Comparison of ENCODE assay signal across 10 mouse cellular contexts in the genomic region with DNA sequence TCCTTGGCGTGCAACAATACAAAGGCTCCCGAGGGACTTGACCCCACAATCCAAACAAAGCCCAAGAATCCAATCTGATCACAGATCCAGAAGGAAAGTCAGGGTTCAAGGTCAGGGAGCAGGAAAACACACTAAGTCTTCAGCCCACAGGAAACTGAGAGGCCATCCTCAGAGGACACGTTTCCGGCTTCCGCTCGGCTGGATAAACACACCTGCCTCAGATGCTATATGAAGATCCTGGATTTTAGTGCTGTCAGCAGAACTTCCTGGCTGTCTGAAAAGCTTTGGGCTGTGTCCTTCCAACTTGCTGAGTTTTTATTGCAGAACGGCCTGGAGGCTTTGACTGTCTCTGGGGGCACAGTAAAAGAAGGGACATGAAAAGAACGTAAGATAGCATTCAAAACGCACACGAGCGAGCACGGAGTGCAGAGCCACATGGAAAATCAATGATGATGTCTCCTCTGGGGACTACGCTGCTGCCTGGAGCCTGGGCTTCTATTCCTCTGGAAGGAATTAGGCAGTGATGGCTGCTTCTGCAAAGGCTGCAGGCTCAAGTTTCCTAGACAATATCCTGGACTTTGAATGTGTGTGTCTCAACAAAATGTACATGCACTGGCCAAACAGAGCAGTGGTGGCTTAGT.
DNase-seq lines count a peak whose midpoint lies in the region; ATAC-seq and TF ChIP-seq lines count a peak whose summit lies in the region.
"Had no signal": no experiment of that assay in that cellular context is flagged by ENCODE, and none has a peak within 500 bp of the region (broad histone marks: within the 10 kb centered on the region; RNA-seq: fewer than 3 reads in every experiment).

No protein-coding gene starts in this region.

- 41% methylated on average over 13 of the region's 13 CpGs for WGBS in intestine, embryonic 14.5 days
- WGBS in intestine, embryonic 16.5 days = 53% methylated on average over 13 of the region's 13 CpGs
- 21% methylated on average over 13 of the region's 13 CpGs for WGBS in embryonic facial prominence, embryonic 13.5 days
- 25% methylated on average over 13 of the region's 13 CpGs for WGBS in kidney, postnatal 0 days
- WGBS in neural tube, embryonic 11.5 days = 42% methylated on average over 13 of the region's 13 CpGs

- H3K4me3 ChIP-seq in intestine, embryonic 14.5 days (ENCODE audit: low read depth, low read length) = no peak overlapping the region
- no peak overlapping the region for H3K4me3 ChIP-seq in intestine, embryonic 16.5 days (ENCODE audit: low read length)
- no peak overlapping the region for H3K4me3 ChIP-seq in embryonic facial prominence, embryonic 13.5 days
- no peak overlapping the region for H3K4me3 ChIP-seq in kidney, postnatal 0 days (replicated peaks; ENCODE audit: low read depth, low read length)
- H3K4me3 ChIP-seq in neural tube, embryonic 11.5 days (ENCODE audit: low read depth, low read length) = no peak overlapping the region
- H3K4me3 ChIP-seq: heart, adult 2 months; stomach, embryonic 15.5 days had no signal

- H3K9ac ChIP-seq in intestine, embryonic 14.5 days (ENCODE audit: low read length) = no peak overlapping the region
- no peak overlapping the region for H3K9ac ChIP-seq in intestine, embryonic 16.5 days (ENCODE audit: low read depth, low read length)
- H3K9ac ChIP-seq in embryonic facial prominence, embryonic 13.5 days = peak overlapping the region; percentile 22; the same call in 1 of the 2 replicates
- H3K9ac ChIP-seq in kidney, postnatal 0 days (ENCODE audit: low read depth, low read length) = no peak overlapping the region
- H3K9ac ChIP-seq in neural tube, embryonic 11.5 days (ENCODE audit: low read length) = no peak overlapping the region
- H3K9ac ChIP-seq: stomach, embryonic 15.5 days had no signal

- peaks cover 12% of the 10 kb centered on the region for H3K4me1 ChIP-seq in intestine, embryonic 14.5 days (replicated peaks; ENCODE audit: control insufficient read depth, insufficient read depth, low read length)
- peaks cover 10% of the 10 kb centered on the region; the same call in 1 of the 2 replicates for H3K4me1 ChIP-seq in intestine, embryonic 16.5 days (ENCODE audit: control insufficient read depth, insufficient read depth, low read length)
- peaks cover 24% of the 10 kb centered on the region for H3K4me1 ChIP-seq in embryonic facial prominence, embryonic 13.5 days
- peaks cover 13% of the 10 kb centered on the region; the same call in 1 of the 2 replicates for H3K4me1 ChIP-seq in kidney, postnatal 0 days (replicated peaks; ENCODE audit: insufficient read depth, low read length)
- 0 out of 2 replicates have a peak, but pooled peaks cover 13% of the 10 kb centered on the region for H3K4me1 ChIP-seq in neural tube, embryonic 11.5 days (ENCODE audit: control insufficient read depth, insufficient read depth, low read length)

- ATAC-seq in intestine, embryonic 14.5 days (replicated peaks; ENCODE audit: low FRiP score, low TSS enrichment, low read depth) = no peak
- ATAC-seq in intestine, embryonic 16.5 days = no peak
- no peak for ATAC-seq in embryonic facial prominence, embryonic 13.5 days (ENCODE audit: insufficient number of reproducible peaks, insufficient read depth, low FRiP score, low TSS enrichment, low read depth)
- ATAC-seq in kidney, postnatal 0 days (replicated peaks; ENCODE audit: low FRiP score, low read depth) = no peak
- ATAC-seq in neural tube, embryonic 11.5 days (ENCODE audit: insufficient read depth, low FRiP score, low TSS enrichment) = no peak

- TF ChIP-seq CTCF in kidney, postnatal 0 days (IDR thresholded peaks at IDR 0.05; ENCODE audit: low read depth) = no peak

- H3K9me3 ChIP-seq in intestine, embryonic 14.5 days (ENCODE audit: control insufficient read depth, low read length) = no peaks in the 10 kb centered on the region
- H3K9me3 ChIP-seq in intestine, embryonic 16.5 days (ENCODE audit: control insufficient read depth, low read length) = no peaks in the 10 kb centered on the region
- no peaks in the 10 kb centered on the region for H3K9me3 ChIP-seq in embryonic facial prominence, embryonic 13.5 days
- no peaks in the 10 kb centered on the region for H3K9me3 ChIP-seq in kidney, postnatal 0 days (replicated peaks; ENCODE audit: low read length)
- H3K9me3 ChIP-seq in neural tube, embryonic 11.5 days (ENCODE audit: control insufficient read depth, low read length) = no peaks in the 10 kb centered on the region
- H3K9me3 ChIP-seq: stomach, embryonic 15.5 days had no signal

- no peak for DNase-seq in intestine, embryonic 14.5 days (ENCODE audit: low spot score)
- DNase-seq in kidney, postnatal 0 days (ENCODE audit: low spot score) = peak; percentile 54
- DNase-seq in neural tube, embryonic 11.5 days (ENCODE audit: low spot score) = peak; percentile 29
- DNase-seq in right cerebral cortex, postnatal 14 days = no peak
- DNase-seq in thymus, postnatal 14 days = no peak
- DNase-seq in spleen, postnatal 4 days (ENCODE audit: low spot score in 2 of 2) = no peak

- no peak overlapping the region for H3K4me2 ChIP-seq in intestine, embryonic 14.5 days (ENCODE audit: low read length)
- H3K4me2 ChIP-seq in intestine, embryonic 16.5 days (ENCODE audit: low read depth, low read length) = no peak overlapping the region
- peak overlapping the region; percentile 27; the same call in 1 of the 2 replicates for H3K4me2 ChIP-seq in embryonic facial prominence, embryonic 13.5 days
- H3K4me2 ChIP-seq in kidney, postnatal 0 days (ENCODE audit: low read length) = no peak overlapping the region; the same call in 1 of the 2 replicates
- no peak overlapping the region for H3K4me2 ChIP-seq in neural tube, embryonic 11.5 days (ENCODE audit: low read depth)
- H3K4me2 ChIP-seq: stomach, embryonic 15.5 days had no signal

- no peaks in the 10 kb centered on the region for H3K36me3 ChIP-seq in intestine, embryonic 14.5 days (ENCODE audit: control insufficient read depth, insufficient read depth, low read length)
- H3K36me3 ChIP-seq in intestine, embryonic 16.5 days (ENCODE audit: control insufficient read depth, insufficient read depth, low read length) = no peaks in the 10 kb centered on the region
- H3K36me3 ChIP-seq in embryonic facial prominence, embryonic 13.5 days = no peaks in the 10 kb centered on the region
- H3K36me3 ChIP-seq in kidney, postnatal 0 days (ENCODE audit: insufficient read depth, low read length) = no peaks in the 10 kb centered on the region
- H3K36me3 ChIP-seq in neural tube, embryonic 11.5 days (ENCODE audit: control insufficient read depth, insufficient read depth, low read length) = no peaks in the 10 kb centered on the region
- H3K36me3 ChIP-seq: stomach, embryonic 15.5 days had no signal

- no peaks in the 10 kb centered on the region for H3K27me3 ChIP-seq in intestine, embryonic 14.5 days (replicated peaks; ENCODE audit: control insufficient read depth, insufficient read depth, low read length)
- no peaks in the 10 kb centered on the region for H3K27me3 ChIP-seq in intestine, embryonic 16.5 days (replicated peaks; ENCODE audit: control insufficient read depth, insufficient read depth, low read length)
- H3K27me3 ChIP-seq in embryonic facial prominence, embryonic 13.5 days = no peaks in the 10 kb centered on the region
- no peaks in the 10 kb centered on the region for H3K27me3 ChIP-seq in kidney, postnatal 0 days (ENCODE audit: insufficient read depth, low read length)
- H3K27me3 ChIP-seq in neural tube, embryonic 11.5 days (ENCODE audit: control insufficient read depth, insufficient read depth, low read length) = no peaks in the 10 kb centered on the region
- H3K27me3 ChIP-seq: stomach, embryonic 15.5 days had no signal

- peak overlapping the region; percentile 29; the same call in 1 of the 2 replicates for H3K27ac ChIP-seq in intestine, embryonic 14.5 days (ENCODE audit: low read depth)
- H3K27ac ChIP-seq in intestine, embryonic 16.5 days (ENCODE audit: low read length) = no peak overlapping the region
- peak overlapping the region; percentile 55; the same call in 1 of the 2 replicates for H3K27ac ChIP-seq in embryonic facial prominence, embryonic 13.5 days
- H3K27ac ChIP-seq in kidney, postnatal 0 days = peak overlapping the region; percentile 31; the same call in 1 of the 2 replicates
- H3K27ac ChIP-seq in neural tube, embryonic 11.5 days (ENCODE audit: low read depth, low read length) = no peak overlapping the region
- H3K27ac ChIP-seq: heart, adult 2 months; stomach, embryonic 15.5 days had no signal

Comparison
In these comparisons a context has a peak if more than half of its experiments do, and no peak if none do; other contexts are left out.
1. H3K27ac ChIP-seq: peak in intestine, embryonic 14.5 days (single experiment), embryonic facial prominence, embryonic 13.5 days (single experiment) and kidney, postnatal 0 days (single experiment); none in intestine, embryonic 16.5 days (single experiment) and neural tube, embryonic 11.5 days (single experiment).
2. DNase-seq: peak in kidney, postnatal 0 days (single experiment) and neural tube, embryonic 11.5 days (single experiment); none in intestine, embryonic 14.5 days (single experiment), right cerebral cortex, postnatal 14 days (single experiment), thymus, postnatal 14 days (single experiment) and spleen, postnatal 4 days (0 of 2).